Mouse (Mus musculus): ENCODE results near the gene Fap.

Fap gene

DNA sequence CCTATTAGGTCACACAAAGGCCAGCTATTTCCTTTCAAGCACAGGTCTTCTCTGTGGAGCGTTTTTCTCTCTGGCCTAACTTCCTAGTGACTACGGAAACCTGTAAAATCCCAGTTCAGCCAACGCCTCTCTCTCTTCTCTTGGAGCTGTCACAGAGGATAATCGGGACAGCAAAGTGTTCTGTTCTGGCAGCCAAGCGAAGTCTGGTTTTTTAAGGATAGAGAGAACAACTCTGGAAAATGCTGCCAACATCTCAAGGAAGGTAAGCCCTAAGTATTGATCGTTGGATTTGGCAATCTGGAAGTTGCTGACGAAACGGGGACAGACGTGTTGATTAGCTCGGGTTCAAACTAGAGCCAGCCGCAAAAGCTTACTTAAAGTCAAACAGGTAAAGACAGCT is 118.9 kb downstream of the Fap start:
- TF ChIP-seq GATA4 (IDR thresholded peaks at IDR 0.05; ENCODE audit: insufficient replicate concordance, low read length): no peak

DNA sequence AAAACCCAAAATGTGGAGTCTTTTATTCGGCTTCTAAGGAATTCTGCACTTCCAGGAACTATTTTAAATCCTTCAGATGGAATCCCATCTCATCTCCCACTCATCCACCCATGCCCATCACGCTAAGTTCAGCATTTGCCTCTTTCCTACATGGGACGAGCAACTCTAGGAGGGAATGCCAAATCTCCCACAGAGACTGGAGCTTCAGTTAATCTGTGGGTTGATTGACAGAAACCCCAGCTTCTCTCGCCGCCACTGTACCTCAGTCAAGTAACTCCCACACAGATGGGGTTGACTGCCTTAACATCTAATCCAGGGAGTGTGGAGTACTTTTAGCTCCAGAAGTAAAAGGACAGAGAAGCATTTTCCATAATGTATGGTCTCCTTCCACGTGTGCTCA is 119.8 kb downstream of the Fap start:
- no peak for TF ChIP-seq GATA4 (IDR thresholded peaks at IDR 0.05; ENCODE audit: insufficient replicate concordance, low read length)
